Mouse (Mus musculus) heart, embryonic 15.5 days (tissue): ENCODE measurements around the gene Sptbn1. TPM values are rescaled to one million over a fixed set of nuclear protein-coding genes. Genes with fewer than 3 reads are reported as not detected.
A peak's percentile ranks its signal among the peaks of the same experiment; 100 is the strongest.
"Not testable (repeated sequence)": the region's sequence is repeated elsewhere in the genome, so short reads cannot be mapped to it uniquely, and the experiment has no call there.

ENCODE experiments used
- ATAC-seq: fragments of 200-750 bp; cut with Nextera tagmentation; replicated peaks from 2 replicates; pipeline ENCODE4 v1.8.0; 2017; ENCODE audit warnings: low read depth, moderate TSS enrichment; ENCODE audit not compliant: insufficient number of reproducible peaks, insufficient read depth, low FRiP score
- H3K27ac ChIP-seq: fragments of 300-500 bp; sonication (generic); 2 replicates; pipeline ENCODE4 v1.5.1; 2015; ENCODE audit warnings: mild to moderate bottlenecking, inconsistent platforms
- H3K27me3 ChIP-seq: fragments of 300-500 bp; sonication (generic); 2 replicates; pipeline ENCODE4 v1.6.1; 2015; ENCODE audit warnings: inconsistent platforms
- H3K36me3 ChIP-seq: fragments of 300-500 bp; sonication (generic); 2 replicates; pipeline ENCODE4 v1.6.1; 2015; ENCODE audit warnings: mild to moderate bottlenecking, inconsistent platforms
- H3K4me1 ChIP-seq: fragments of 300-500 bp; sonication (generic); replicated peaks from 2 replicates; pipeline ENCODE4 v1.6.1; 2015; ENCODE audit warnings: inconsistent platforms
- H3K4me2 ChIP-seq: fragments of 300-500 bp; sonication (generic); 2 replicates; pipeline ENCODE4 v1.6.1; 2015; ENCODE audit warnings: inconsistent platforms, mild to moderate bottlenecking, moderate library complexity
- H3K4me3 ChIP-seq: fragments of 300-500 bp; sonication (generic); 2 replicates; pipeline ENCODE4 v1.5.1; 2015; ENCODE audit warnings: mild to moderate bottlenecking, inconsistent platforms
- H3K9ac ChIP-seq: fragments of 300-500 bp; sonication (generic); 2 replicates; pipeline ENCODE4 v1.6.1; 2015; ENCODE audit warnings: mild to moderate bottlenecking, inconsistent platforms
- H3K9me3 ChIP-seq: fragments of 300-500 bp; sonication (generic); replicated peaks from 2 replicates; pipeline ENCODE4 v1.6.1; 2016; ENCODE audit warnings: inconsistent platforms
- WGBS: fragments of 180-500 bp; shearing (Covaris S2); methylation state at CpG from one replicate; pipeline ENCODE4 v1.1.7; 2015; ENCODE audit warnings: mixed read lengths; 5-methylcytosine and 5-hydroxymethylcytosine counted together
- polyA plus RNA-seq: library from polyadenylated mRNA; unstranded; fragments of >200 nt; fragmentation: Nextera tagmentation; extraction: Ambion mirVana; gene quantifications from 2 replicates; pipeline ENCODE4 v1.2.1, GENCODE M21; 2015

Sptbn1 gene
- polyA plus RNA-seq, 1 experiment from 2014 or later: 159 TPM

- no peak overlapping the region for H3K9ac ChIP-seq
- no peaks in the 10 kb centered on the region for H3K27me3 ChIP-seq
- H3K4me1 ChIP-seq: peaks cover 14% of the 10 kb centered on the region; the same call in 1 of the 2 replicates
- peak overlapping the region; percentile 74 for H3K4me2 ChIP-seq
- WGBS: 65% methylated on average over 1 of the region's 1 CpGs
- H3K4me3 ChIP-seq: no peak overlapping the region
- no peaks in the 10 kb centered on the region for H3K9me3 ChIP-seq
- ATAC-seq: no peak
- no peaks in the 10 kb centered on the region for H3K36me3 ChIP-seq
- no peak overlapping the region for H3K27ac ChIP-seq
Measured at GRCm38 (mm10) chr11:30269524-30269923, 1.5 kb upstream of the Sptbn1 start.

- Histone ChIP-seq H3K9ac (peak overlapping the region; percentile 67), H3K36me3 (no peaks in the 10 kb centered on the region), H3K4me1 (peaks cover 15% of the 10 kb centered on the region; the same call in 1 of the 2 replicates), H3K27me3 (no peaks in the 10 kb centered on the region), H3K4me3 (peak overlapping the region; percentile 100), H3K27ac (peak overlapping the region; percentile 99), H3K4me2 (peak overlapping the region; percentile 74), H3K9me3 (no peaks in the 10 kb centered on the region)
- ATAC-seq: no peak
- WGBS: 2% methylated on average over 15 of the region's 15 CpGs
Measured at GRCm38 (mm10) chr11:30268648-30269375, 837 bp upstream of the Sptbn1 start.

- under 1% methylated on average over 67 of the region's 69 CpGs for WGBS
- Histone ChIP-seq H3K27ac (peak overlapping the region; percentile 99), H3K9me3 (no peaks in the 10 kb centered on the region), H3K4me2 (peak overlapping the region; percentile 74), H3K27me3 (no peaks in the 10 kb centered on the region), H3K36me3 (no peaks in the 10 kb centered on the region), H3K4me3 (peak overlapping the region; percentile 100), H3K9ac (peak overlapping the region; percentile 96), H3K4me1 (peaks cover 27% of the 10 kb centered on the region)
- peak; percentile 68 for ATAC-seq
Measured at GRCm38 (mm10) chr11:30267036-30267891, 711 bp downstream of the Sptbn1 start.

- Histone ChIP-seq H3K27me3 (no peaks in the 10 kb centered on the region), H3K4me2 (peak overlapping the region; percentile 74), H3K36me3 (no peaks in the 10 kb centered on the region), H3K9me3 (no peaks in the 10 kb centered on the region), H3K4me1 (peaks cover 30% of the 10 kb centered on the region), H3K4me3 (peak overlapping the region; percentile 100), H3K9ac (peak overlapping the region; percentile 96), H3K27ac (peak overlapping the region; percentile 99)
- WGBS: 3% methylated on average over 7 of the region's 7 CpGs
- ATAC-seq: no peak; the same call in 1 of the 2 replicates
Measured at GRCm38 (mm10) chr11:30266691-30267035, 1.3 kb downstream of the Sptbn1 start.

- Histone ChIP-seq H3K27ac (peak overlapping the region; percentile 62), H3K36me3 (no peaks in the 10 kb centered on the region), H3K9ac (peak overlapping the region; percentile 61), H3K4me1 (peaks cover 36% of the 10 kb centered on the region), H3K27me3 (no peaks in the 10 kb centered on the region), H3K4me2 (peak overlapping the region; percentile 74), H3K9me3 (no peaks in the 10 kb centered on the region), H3K4me3 (peak overlapping the region; percentile 100)
- ATAC-seq: no peak
- WGBS: 50% methylated on average over 2 of the region's 2 CpGs
Measured at GRCm38 (mm10) chr11:30265666-30266065, 2.3 kb downstream of the Sptbn1 start.

- no peaks in the 10 kb centered on the region for H3K27me3 ChIP-seq
- no peak for ATAC-seq
- no peaks in the 10 kb centered on the region for H3K36me3 ChIP-seq
- peaks cover 37% of the 10 kb centered on the region for H3K4me1 ChIP-seq
- no peaks in the 10 kb centered on the region for H3K9me3 ChIP-seq
- peak overlapping the region; percentile 74 for H3K4me2 ChIP-seq
- H3K4me3 ChIP-seq: peak overlapping the region; percentile 29
- H3K9ac ChIP-seq: 0 out of 2 replicates have a peak overlapping the region, but pooled peaks have one; percentile 13
- H3K27ac ChIP-seq: peak overlapping the region; percentile 69
- 37% methylated on average over 2 of the region's 2 CpGs for WGBS
Measured at GRCm38 (mm10) chr11:30263627-30264026, 4.3 kb downstream of the Sptbn1 start.

- no peak overlapping the region for H3K4me3 ChIP-seq
- no peak overlapping the region for H3K4me2 ChIP-seq
- H3K4me1 ChIP-seq: peaks cover 64% of the 10 kb centered on the region
- H3K27me3 ChIP-seq: no peaks in the 10 kb centered on the region
- no peak for ATAC-seq
- H3K9me3 ChIP-seq: no peaks in the 10 kb centered on the region
- H3K36me3 ChIP-seq: 0 out of 2 replicates have a peak, but pooled peaks cover 3% of the 10 kb centered on the region
- WGBS: 67% methylated on average over 6 of the region's 6 CpGs
- peak overlapping the region; percentile 89 for H3K27ac ChIP-seq
- H3K9ac ChIP-seq: no peak overlapping the region
Measured at GRCm38 (mm10) chr11:30258739-30259350, 9.1 kb downstream of the Sptbn1 start.

- Histone ChIP-seq H3K27ac (peak overlapping the region; percentile 89), H3K27me3 (no peaks in the 10 kb centered on the region), H3K4me1 (peaks cover 55% of the 10 kb centered on the region), H3K4me3 (no peak overlapping the region), H3K9me3 (no peaks in the 10 kb centered on the region), H3K36me3 (0 out of 2 replicates have a peak, but pooled peaks cover 7% of the 10 kb centered on the region), H3K4me2 (peak overlapping the region; percentile 49), H3K9ac (no peak overlapping the region)
- WGBS: 18% methylated on average over 1 of the region's 1 CpGs
- peak; percentile 91 for ATAC-seq
Measured at GRCm38 (mm10) chr11:30257812-30258211, 10.2 kb downstream of the Sptbn1 start.

- H3K9me3 ChIP-seq: no peaks in the 10 kb centered on the region
- H3K4me2 ChIP-seq: peak overlapping the region; percentile 49
- peak overlapping the region; percentile 89 for H3K27ac ChIP-seq
- H3K4me1 ChIP-seq: peaks cover 52% of the 10 kb centered on the region
- no peak overlapping the region for H3K4me3 ChIP-seq
- 0 out of 2 replicates have a peak, but pooled peaks cover 7% of the 10 kb centered on the region for H3K36me3 ChIP-seq
- no peaks in the 10 kb centered on the region for H3K27me3 ChIP-seq
- ATAC-seq: no peak
- H3K9ac ChIP-seq: no peak overlapping the region
Measured at GRCm38 (mm10) chr11:30257085-30257484, 10.9 kb downstream of the Sptbn1 start.

GRCm38 (mm10) chr11:30256491-30256890, 11.5 kb downstream of the Sptbn1 start:
- Histone ChIP-seq H3K27me3 (no peaks in the 10 kb centered on the region), H3K27ac (peak overlapping the region; percentile 89), H3K36me3 (0 out of 2 replicates have a peak, but pooled peaks cover 7% of the 10 kb centered on the region), H3K9me3 (no peaks in the 10 kb centered on the region), H3K4me3 (0 out of 2 replicates have a peak overlapping the region, but pooled peaks have one; percentile 0), H3K4me1 (peaks cover 50% of the 10 kb centered on the region), H3K4me2 (peak overlapping the region; percentile 49), H3K9ac (no peak overlapping the region)
- WGBS: 39% methylated on average over 5 of the region's 5 CpGs
- peak; percentile 71 for ATAC-seq

- H3K9ac ChIP-seq, H3K36me3 ChIP-seq, H3K4me3 ChIP-seq, H3K27me3 ChIP-seq, H3K4me2 ChIP-seq, ATAC-seq, H3K9me3 ChIP-seq: not testable (repeated sequence)
- H3K27ac ChIP-seq: peak overlapping the region; percentile 89
- H3K4me1 ChIP-seq: peaks cover 56% of the 10 kb centered on the region
- 73% methylated on average over 3 of the region's 3 CpGs for WGBS
Measured at GRCm38 (mm10) chr11:30255211-30255610, 12.8 kb downstream of the Sptbn1 start.
